Comparison of ENCODE assay signal across 25 mouse cellular contexts in the genomic region with DNA sequence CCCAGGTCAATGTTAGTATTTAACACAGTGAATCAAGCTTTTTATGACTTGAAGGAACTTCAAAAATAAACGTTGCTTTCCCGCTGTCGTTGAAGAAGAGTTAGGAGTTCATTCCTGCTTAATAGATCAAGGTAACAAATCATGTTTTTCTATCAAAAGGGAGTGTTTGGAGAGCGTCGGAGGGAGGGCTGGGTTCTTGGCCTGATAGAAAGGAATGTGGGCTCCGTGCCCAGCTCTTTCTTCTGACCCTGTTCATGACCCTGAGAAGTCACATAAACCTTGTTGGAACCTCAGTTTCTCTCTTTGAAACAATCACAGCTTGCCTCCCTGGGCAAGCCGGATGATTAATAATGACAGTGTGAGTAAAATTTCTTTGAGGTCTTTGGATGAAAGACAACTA. TPM values are rescaled to one million over a fixed set of nuclear protein-coding genes. Genes with fewer than 3 reads are reported as not detected.
DNase-seq lines count a peak whose midpoint lies in the region; ATAC-seq lines count a peak whose summit lies in the region.
"Had no signal": no experiment of that assay in that cellular context is flagged by ENCODE, and none has a peak within 500 bp of the region (broad histone marks: within the 10 kb centered on the region; RNA-seq: fewer than 3 reads in every experiment).

No protein-coding gene starts in this region.

- no peak overlapping the region; the same call in 1 of the 2 replicates for H3K27ac ChIP-seq in kidney, embryonic 15.5 days
- H3K27ac ChIP-seq in forebrain, embryonic 14.5 days (ENCODE audit: low read depth, low read length), result no peak overlapping the region
- no peak overlapping the region for H3K27ac ChIP-seq in hindbrain, embryonic 14.5 days
- H3K27ac ChIP-seq: embryonic facial prominence, embryonic 15.5 days; hindbrain, embryonic 12.5 days; layer of hippocampus, adult 2 months; liver, embryonic 13.5 days; midbrain, embryonic 13.5 days had no signal

- ATAC-seq in kidney, embryonic 15.5 days (replicated peaks; ENCODE audit: low FRiP score), result peak; percentile 34; the same call in 1 of the 2 replicates
- no peak for ATAC-seq in forebrain, embryonic 14.5 days
- no peak for ATAC-seq in hindbrain, embryonic 14.5 days (ENCODE audit: low FRiP score)
- ATAC-seq: forebrain, postnatal 0 days; midbrain, embryonic 13.5 days had no signal

- no peaks in the 10 kb centered on the region for H3K27me3 ChIP-seq in kidney, embryonic 15.5 days
- H3K27me3 ChIP-seq in forebrain, embryonic 14.5 days (replicated peaks; ENCODE audit: control insufficient read depth, insufficient read depth, low read length), result no peaks in the 10 kb centered on the region
- no peaks in the 10 kb centered on the region for H3K27me3 ChIP-seq in hindbrain, embryonic 14.5 days (ENCODE audit: control insufficient read depth, insufficient read depth, low read length)
- H3K27me3 ChIP-seq: embryonic facial prominence, embryonic 15.5 days; liver, embryonic 13.5 days; midbrain, embryonic 13.5 days had no signal

- H3K4me2 ChIP-seq in kidney, embryonic 15.5 days, result no peak overlapping the region
- no peak overlapping the region for H3K4me2 ChIP-seq in forebrain, embryonic 14.5 days (ENCODE audit: low read length)
- no peak overlapping the region for H3K4me2 ChIP-seq in hindbrain, embryonic 14.5 days (replicated peaks)
- H3K4me2 ChIP-seq: embryonic facial prominence, embryonic 15.5 days; heart, embryonic 12.5 days; hindbrain, embryonic 12.5 days; liver, embryonic 13.5 days; midbrain, embryonic 13.5 days had no signal

- H3K4me1 ChIP-seq in kidney, embryonic 15.5 days, result peaks cover 35% of the 10 kb centered on the region
- peaks cover 2% of the 10 kb centered on the region; the same call in 1 of the 2 replicates for H3K4me1 ChIP-seq in forebrain, embryonic 14.5 days (ENCODE audit: control insufficient read depth, insufficient read depth, low read length)
- H3K4me1 ChIP-seq in hindbrain, embryonic 14.5 days (replicated peaks; ENCODE audit: control insufficient read depth, insufficient read depth, low read length), result no peaks in the 10 kb centered on the region
- H3K4me1 ChIP-seq: embryonic facial prominence, embryonic 15.5 days; liver, embryonic 13.5 days had no signal

- WGBS in kidney, embryonic 15.5 days, result 6% methylated on average over 7 of the region's 7 CpGs
- WGBS in forebrain, embryonic 14.5 days, result 59% methylated on average over 7 of the region's 7 CpGs
- 64% methylated on average over 7 of the region's 7 CpGs for WGBS in hindbrain, embryonic 14.5 days

- no peaks in the 10 kb centered on the region for H3K9me3 ChIP-seq in kidney, embryonic 15.5 days (replicated peaks)
- H3K9me3 ChIP-seq in forebrain, embryonic 14.5 days (replicated peaks; ENCODE audit: control insufficient read depth, low read length), result no peaks in the 10 kb centered on the region
- no peaks in the 10 kb centered on the region for H3K9me3 ChIP-seq in hindbrain, embryonic 14.5 days (ENCODE audit: control insufficient read depth, low read length)
- H3K9me3 ChIP-seq: embryonic facial prominence, embryonic 15.5 days; heart, embryonic 12.5 days; hindbrain, embryonic 12.5 days; liver, embryonic 13.5 days; midbrain, embryonic 13.5 days had no signal

- DNase-seq in ovary, adult 18-20 months (ENCODE audit: low spot score), result peak; percentile 35
- no peak for DNase-seq in ovary, postnatal 14 days (ENCODE audit: low spot score)
- peak; percentile 63 to 65 for DNase-seq in adrenal gland, postnatal 36 days
- peak; percentile 58 to 73 for DNase-seq in kidney, postnatal 4 days
- no peak for DNase-seq in forebrain, embryonic 14.5 days (ENCODE audit: low spot score)
- no peak for DNase-seq in left cerebral cortex, postnatal 25 days (ENCODE audit: low spot score in 2 of 2)
- DNase-seq in hindbrain, embryonic 14.5 days (ENCODE audit: low spot score), result no peak
- DNase-seq: B cell, adult 2 months; cerebellum, adult 2 months; cerebellum, postnatal 36 days; forebrain, postnatal 0 days; gastrocnemius, postnatal 10 days; heart, adult 11 months; heart, postnatal 14 days; left cerebral cortex, postnatal 4 days; liver, embryonic 13.5 days; right cerebral cortex, postnatal 4 days; thymus, postnatal 14 days had no signal

- no peaks in the 10 kb centered on the region for H3K36me3 ChIP-seq in kidney, embryonic 15.5 days
- H3K36me3 ChIP-seq in forebrain, embryonic 14.5 days (ENCODE audit: control insufficient read depth, insufficient read depth, low read length), result no peaks in the 10 kb centered on the region
- no peaks in the 10 kb centered on the region for H3K36me3 ChIP-seq in hindbrain, embryonic 14.5 days (replicated peaks; ENCODE audit: control insufficient read depth, insufficient read depth)
- H3K36me3 ChIP-seq: embryonic facial prominence, embryonic 15.5 days; heart, embryonic 12.5 days; hindbrain, embryonic 12.5 days; liver, embryonic 13.5 days; midbrain, embryonic 13.5 days had no signal

- H3K4me3 ChIP-seq in kidney, embryonic 15.5 days (replicated peaks), result no peak overlapping the region
- H3K4me3 ChIP-seq in forebrain, embryonic 14.5 days (ENCODE audit: low read depth, low read length), result no peak overlapping the region
- no peak overlapping the region for H3K4me3 ChIP-seq in hindbrain, embryonic 14.5 days (replicated peaks; ENCODE audit: low read length)
- H3K4me3 ChIP-seq: embryonic facial prominence, embryonic 15.5 days; heart, embryonic 12.5 days; hindbrain, embryonic 12.5 days; layer of hippocampus, adult 2 months; liver, embryonic 13.5 days; midbrain, embryonic 13.5 days; myocyte had no signal

- H3K9ac ChIP-seq in kidney, embryonic 15.5 days, result no peak overlapping the region
- no peak overlapping the region for H3K9ac ChIP-seq in forebrain, embryonic 14.5 days (ENCODE audit: low read length)
- H3K9ac ChIP-seq in hindbrain, embryonic 14.5 days, result no peak overlapping the region
- H3K9ac ChIP-seq: embryonic facial prominence, embryonic 15.5 days; forebrain, postnatal 0 days; heart, embryonic 12.5 days; hindbrain, embryonic 12.5 days; liver, embryonic 13.5 days; midbrain, embryonic 13.5 days had no signal

- intact Hi-C loops in left cerebral cortex, postnatal 25 days (cut with DNase I), result no loop called here

RNA-seq across cellular contexts. Expression of a gene that starts 23.1 kb away (rescaled TPM):
- 1 to 10 TPM; 3.4 to 8.0 TPM for total RNA-seq in adrenal gland, postnatal 36 days (2021)
- polyA plus RNA-seq in kidney, embryonic 15.5 days (2015; fragmentation: Nextera tagmentation; extraction: Ambion mirVana), result 19.8 and 20.4 TPM in 2 replicates
- polyA plus RNA-seq in forebrain, embryonic 14.5 days (2014; fragmentation: Nextera tagmentation; extraction: Ambion mirVana), result 1.4 and 1.5 TPM in 2 replicates
- 1 to 10 TPM; 1.3 to 1.6 TPM for total RNA-seq in left cerebral cortex, postnatal 25 days (2021)
- 2.6 and 3.1 TPM in 2 replicates for polyA plus RNA-seq in hindbrain, embryonic 14.5 days (2014; fragmentation: Nextera tagmentation; extraction: Ambion mirVana)
- polyA plus RNA-seq: myocyte had no signal

Comparison
In these comparisons a context has a peak if more than half of its experiments do, and no peak if none do; other contexts are left out.
1. DNase-seq: peak in ovary, adult 18-20 months (single experiment), adrenal gland, postnatal 36 days (2 of 2) and kidney, postnatal 4 days (2 of 2); none in ovary, postnatal 14 days (single experiment), forebrain, embryonic 14.5 days (single experiment), left cerebral cortex, postnatal 25 days (0 of 2) and hindbrain, embryonic 14.5 days (single experiment).